Mouse (Mus musculus) MEL (cell line): ENCODE data around the gene Mnx1. TPM values are rescaled to one million over a fixed set of nuclear protein-coding genes. Genes with fewer than 3 reads are reported as not detected.

ENCODE experiments used
- DNase-seq: peaks from one replicate; pipeline ENCODE4 v3.0.0; 2011; ENCODE audit warnings: low read depth, low spot score
- H3K27ac ChIP-seq: 2 replicates; pipeline ENCODE4 v1.5.1; 2012; ENCODE audit warnings: low read depth, mild to moderate bottlenecking, control low read depth, low read length, moderate library complexity; ENCODE audit not compliant: control insufficient read depth
- H3K27me3 ChIP-seq, 2 experiments: fragments of 150-350 bp in 1 of 2; sonication (generic) in 1 of 2; 2 replicates each; pipeline ENCODE4 v1.6.1; 2012; ENCODE audit warnings: low read length in 2 of 2, mild to moderate bottlenecking in 2 of 2, improper control_type of control experiment in 1 of 2, moderate library complexity in 1 of 2; ENCODE audit not compliant: insufficient read depth in 2 of 2, control insufficient read depth in 1 of 2
- H3K36me3 ChIP-seq, 2 experiments: 2 replicates each; pipeline ENCODE4 v1.6.1; 2012 to 2014; ENCODE audit warnings: low read length in 2 of 2, improper control_type of control experiment in 1 of 2, inconsistent platforms in 1 of 2, mild to moderate bottlenecking in 1 of 2; ENCODE audit not compliant: insufficient read depth in 2 of 2, control insufficient read depth in 1 of 2
- H3K4me1 ChIP-seq, 2 experiments: fragments of 150-350 bp in 1 of 2; sonication (generic) in 1 of 2; 2 replicates each; pipeline ENCODE4 v1.6.1; 2012; ENCODE audit warnings: low read length in 2 of 2, improper control_type of control experiment in 1 of 2, mild to moderate bottlenecking in 1 of 2; ENCODE audit not compliant: insufficient read depth in 2 of 2, control insufficient read depth in 1 of 2
- H3K4me3 ChIP-seq, 2 experiments: fragments of 150-350 bp in 1 of 2; sonication (generic) in 1 of 2; 2 replicates each; pipeline ENCODE4 v1.5.1; 2012; ENCODE audit warnings: low read depth in 2 of 2, low read length in 2 of 2, mild to moderate bottlenecking in 2 of 2, moderate library complexity in 2 of 2, control low read depth in 1 of 2, improper control_type of control experiment in 1 of 2; ENCODE audit not compliant: control insufficient read depth in 1 of 2, insufficient read depth in 1 of 2
- H3K79me2 ChIP-seq: 2 replicates; pipeline ENCODE4 v1.6.1; 2012; ENCODE audit warnings: mild to moderate bottlenecking, low read length, moderate library complexity; ENCODE audit not compliant: control insufficient read depth, poor library complexity, insufficient read depth
- H3K9ac ChIP-seq: 2 replicates; pipeline ENCODE4 v1.6.1; 2012; ENCODE audit warnings: low read depth, mild to moderate bottlenecking, control low read depth, low read length, moderate library complexity; ENCODE audit not compliant: control insufficient read depth, poor library complexity, severe bottlenecking
- H3K9me3 ChIP-seq: fragments of 150-350 bp; sonication (generic); replicated peaks from 2 replicates; pipeline ENCODE4 v1.6.1; 2012; ENCODE audit warnings: mild to moderate bottlenecking, low read length, improper control_type of control experiment, moderate library complexity; ENCODE audit not compliant: insufficient read depth
- CHD1 ChIP-seq: IDR thresholded peaks from 2 replicates; pipeline ENCODE4 v1.6.1; 2012; ENCODE audit warnings: low read depth, mild to moderate bottlenecking, inconsistent platforms, low read length, improper control_type of control experiment
- CHD2 ChIP-seq: IDR thresholded peaks from 2 replicates; pipeline ENCODE4 v1.6.1; 2011; ENCODE audit warnings: low read length, improper control_type of control experiment
- CTCF ChIP-seq, 3 experiments: IDR thresholded peaks in 2 of 3; conservative IDR thresholded peaks in 1 of 3; 2 replicates each; pipeline ENCODE4 v1.5.1; 2011 to 2012; ENCODE audit warnings: low read length in 3 of 3, low read depth in 2 of 3, mild to moderate bottlenecking in 2 of 3, improper control_type of control experiment in 1 of 3, inconsistent platforms in 1 of 3, mixed read lengths in 1 of 3, moderate library complexity in 1 of 3; ENCODE audit not compliant: control insufficient read depth in 1 of 3, insufficient read depth in 1 of 3, poor library complexity in 1 of 3, severe bottlenecking in 1 of 3
- E2F4 ChIP-seq: IDR thresholded peaks from 2 replicates; pipeline ENCODE4 v1.6.1; 2011; ENCODE audit warnings: low read depth, low read length, improper control_type of control experiment, borderline replicate concordance
- ELF1 ChIP-seq: IDR thresholded peaks from 2 replicates; pipeline ENCODE4 v1.6.1; 2014; ENCODE audit warnings: low read depth, mild to moderate bottlenecking, inconsistent platforms, low read length, improper control_type of control experiment, moderate library complexity
- EP300 ChIP-seq, 2 experiments: IDR thresholded peaks; 2 replicates each; pipeline ENCODE4 v1.6.1; 2011; ENCODE audit warnings: improper control_type of control experiment in 2 of 2, low read length in 2 of 2, low read depth in 1 of 2, mild to moderate bottlenecking in 1 of 2
- ETS1 ChIP-seq: IDR thresholded peaks from 2 replicates; pipeline ENCODE4 v1.6.1; 2012; ENCODE audit warnings: low read depth, mild to moderate bottlenecking, inconsistent platforms, low read length, improper control_type of control experiment, moderate library complexity
- GABPA ChIP-seq: IDR thresholded peaks from 2 replicates; pipeline ENCODE4 v1.6.1; 2012; ENCODE audit warnings: low read depth, mild to moderate bottlenecking, inconsistent platforms, low read length, improper control_type of control experiment, moderate library complexity
- GATA1 ChIP-seq: IDR thresholded peaks from 2 replicates; pipeline ENCODE4 v1.6.1; 2011; ENCODE audit warnings: low read depth, low read length, improper control_type of control experiment
- HCFC1 ChIP-seq: IDR thresholded peaks from 2 replicates; pipeline ENCODE4 v1.6.1; 2012; ENCODE audit warnings: low read depth, mild to moderate bottlenecking, inconsistent platforms, low read length, improper control_type of control experiment, moderate library complexity
- JUND ChIP-seq: IDR thresholded peaks from 2 replicates; pipeline ENCODE4 v1.6.1; 2011; ENCODE audit warnings: low read depth, mild to moderate bottlenecking, improper control_type of control experiment, low read length
- KAT2A ChIP-seq: conservative IDR thresholded peaks from 2 replicates; pipeline ENCODE4 v1.6.1; 2012; ENCODE audit warnings: low read depth, low read length, improper control_type of control experiment, inconsistent platforms
- MAFK ChIP-seq: IDR thresholded peaks from 2 replicates; pipeline ENCODE4 v1.6.1; 2011; ENCODE audit warnings: low read depth, mild to moderate bottlenecking, low read length, improper control_type of control experiment, borderline replicate concordance
- MAZ ChIP-seq: IDR thresholded peaks from 2 replicates; pipeline ENCODE4 v1.6.1; 2012; ENCODE audit warnings: low read depth, mild to moderate bottlenecking, inconsistent platforms, low read length, improper control_type of control experiment
- MEF2A ChIP-seq: IDR thresholded peaks from 2 replicates; pipeline ENCODE4 v1.6.1; 2014; ENCODE audit warnings: low read depth, mild to moderate bottlenecking, inconsistent platforms, low read length, improper control_type of control experiment; ENCODE audit not compliant: poor library complexity, insufficient replicate concordance, severe bottlenecking; ENCODE audit errors: extremely low read depth
- MYB ChIP-seq: IDR thresholded peaks from 2 replicates; pipeline ENCODE4 v1.6.1; 2011; ENCODE audit warnings: mild to moderate bottlenecking, low read depth, low read length, improper control_type of control experiment
- MYC ChIP-seq: IDR thresholded peaks from 2 replicates; pipeline ENCODE4 v1.6.1; 2011; ENCODE audit warnings: low read depth, mild to moderate bottlenecking, low read length, improper control_type of control experiment, moderate library complexity
- NELFE ChIP-seq: IDR thresholded peaks from 2 replicates; pipeline ENCODE4 v1.6.1; 2011; ENCODE audit warnings: low read depth, low read length, improper control_type of control experiment
- NRF1 ChIP-seq: IDR thresholded peaks from 2 replicates; pipeline ENCODE4 v1.6.1; 2014; ENCODE audit warnings: low read depth, mild to moderate bottlenecking, inconsistent platforms, low read length, improper control_type of control experiment, moderate library complexity; ENCODE audit not compliant: poor library complexity, insufficient read depth, severe bottlenecking
- POLR2A ChIP-seq, 2 experiments: IDR thresholded peaks; 2 replicates each; pipeline ENCODE4 v1.6.1; 2011 to 2012; ENCODE audit warnings: low read length in 2 of 2, mild to moderate bottlenecking in 2 of 2, control low read depth in 1 of 2, improper control_type of control experiment in 1 of 2, low read depth in 1 of 2, moderate library complexity in 1 of 2; ENCODE audit not compliant: control insufficient read depth in 1 of 2, insufficient read depth in 1 of 2, poor library complexity in 1 of 2
- POLR2AphosphoS2 ChIP-seq: IDR thresholded peaks from 2 replicates; pipeline ENCODE4 v1.6.1; 2011; ENCODE audit warnings: low read length, improper control_type of control experiment
- RAD21 ChIP-seq: IDR thresholded peaks from 2 replicates; pipeline ENCODE4 v1.6.1; 2011; ENCODE audit warnings: mild to moderate bottlenecking, low read depth, low read length, improper control_type of control experiment
- RCOR1 ChIP-seq: IDR thresholded peaks from 2 replicates; pipeline ENCODE4 v1.6.1; 2012; ENCODE audit warnings: low read depth, mild to moderate bottlenecking, inconsistent platforms, low read length, improper control_type of control experiment
- SIN3A ChIP-seq: IDR thresholded peaks from 2 replicates; pipeline ENCODE4 v1.6.1; 2012; ENCODE audit warnings: low read length, improper control_type of control experiment, inconsistent platforms
- SMC3 ChIP-seq: IDR thresholded peaks from 2 replicates; pipeline ENCODE4 v1.6.1; 2011; ENCODE audit warnings: low read depth, low read length, improper control_type of control experiment
- TAL1 ChIP-seq: IDR thresholded peaks from 2 replicates; pipeline ENCODE4 v1.6.1; 2012; ENCODE audit warnings: mild to moderate bottlenecking, inconsistent platforms, low read length, moderate library complexity, mixed read lengths
- TBP ChIP-seq: IDR thresholded peaks from 2 replicates; pipeline ENCODE4 v1.8.0; 2011; ENCODE audit warnings: low read depth, low read length, improper control_type of control experiment
- TCF12 ChIP-seq: IDR thresholded peaks from 2 replicates; pipeline ENCODE4 v1.6.1; 2014; ENCODE audit warnings: low read depth, mild to moderate bottlenecking, inconsistent platforms, low read length, improper control_type of control experiment, moderate library complexity
- UBTF ChIP-seq: IDR thresholded peaks from 2 replicates; pipeline ENCODE4 v1.6.1; 2012; ENCODE audit warnings: low read depth, mild to moderate bottlenecking, inconsistent platforms, low read length, improper control_type of control experiment, moderate library complexity, borderline replicate concordance; ENCODE audit not compliant: insufficient read depth
- USF1 ChIP-seq: IDR thresholded peaks from 2 replicates; pipeline ENCODE4 v1.6.1; 2014; ENCODE audit warnings: low read depth, mild to moderate bottlenecking, inconsistent platforms, low read length, improper control_type of control experiment, moderate library complexity
- USF2 ChIP-seq, 2 experiments: IDR thresholded peaks; 2 replicates each; pipeline ENCODE4 v1.6.1; 2011 to 2012; ENCODE audit warnings: improper control_type of control experiment in 2 of 2, low read length in 2 of 2, borderline replicate concordance in 1 of 2, inconsistent platforms in 1 of 2, low read depth in 1 of 2, mild to moderate bottlenecking in 1 of 2; ENCODE audit not compliant: insufficient read depth in 1 of 2
- ZC3H11A ChIP-seq: IDR thresholded peaks from 2 replicates; pipeline ENCODE4 v1.6.1; 2012; ENCODE audit warnings: low read depth, mild to moderate bottlenecking, inconsistent platforms, low read length, improper control_type of control experiment
- ZKSCAN1 ChIP-seq: IDR thresholded peaks from 2 replicates; pipeline ENCODE4 v1.6.1; 2012; ENCODE audit warnings: low read depth, mild to moderate bottlenecking, inconsistent platforms, low read length, improper control_type of control experiment, moderate library complexity
- ZMIZ1 ChIP-seq: IDR thresholded peaks from 2 replicates; pipeline ENCODE4 v1.6.1; 2012; ENCODE audit warnings: low read depth, mild to moderate bottlenecking, inconsistent platforms, low read length, improper control_type of control experiment, moderate library complexity
- ZNF384 ChIP-seq: IDR thresholded peaks from 2 replicates; pipeline ENCODE4 v1.6.1; 2012; ENCODE audit warnings: low read depth, mild to moderate bottlenecking, inconsistent platforms, low read length, improper control_type of control experiment
- polyA plus RNA-seq, 2 experiments: library from polyadenylated mRNA; stranded (reverse) in 1 of 2; unstranded in 1 of 2; fragments of >175 nt in 1 of 2; fragments of >200 nt in 1 of 2; gene quantifications; 2 replicates each; pipeline versions ENCODE4 v1.2.1 to v1.2.4; 2012; ENCODE audit warnings: low replicate concordance in 2 of 2, low read depth in 1 of 2; ENCODE audit not compliant: insufficient read length in 2 of 2, insufficient read depth in 1 of 2, missing spikeins in 1 of 2
- total RNA-seq: library from RNA; depleted of rRNA; stranded (reverse); fragments of 300-350 nt; gene quantifications from 2 replicates; pipeline ENCODE4 v1.2.3, GENCODE M21; 2012

Mnx1 gene
- total and polyA plus RNA-seq, 3 experiments: not detected

GRCm38 (mm10) chr5:29467489-29468350 is 10.6 kb downstream of the Mnx1 start:
- H3K4me3 ChIP-seq: peak overlapping the region; percentile 67 to 92
- H3K9ac ChIP-seq: peak overlapping the region; percentile 76
- peaks cover 0 to 3% of the 10 kb centered on the region in 2 experiments; a peak in 2 of 4 replicates for H3K27me3 ChIP-seq
- no peaks in the 10 kb centered on the region for H3K9me3 ChIP-seq
- H3K36me3 ChIP-seq: peaks cover 0 to 2% of the 10 kb centered on the region in 2 experiments; a peak in 1 of 4 replicates
- H3K4me1 ChIP-seq: peaks cover 4 to 8% of the 10 kb centered on the region in 2 experiments
- H3K27ac ChIP-seq: no peak overlapping the region
- DNase-seq: peak; percentile 81
- H3K79me2 ChIP-seq: no peaks in the 10 kb centered on the region; the same call in 1 of the 2 replicates
- peak; percentile 79 for TF ChIP-seq NRF1
- TF ChIP-seq CTCF (IDR thresholded peaks at IDR 0.05 in 2 of 3, conservative IDR thresholded peaks at IDR 0.05 in 1 of 3; ENCODE audit: control insufficient read depth in 1 of 3, insufficient read depth in 1 of 3, low read depth in 2 of 3, low read length in 3 of 3, poor library complexity in 1 of 3, severe bottlenecking in 1 of 3): no peak
- no peak for TF ChIP-seq RCOR1
- no peak for TF ChIP-seq ZMIZ1
- TF ChIP-seq MYB: no peak
- no peak for TF ChIP-seq MAFK
- no peak for TF ChIP-seq E2F4
- TF ChIP-seq GATA1: 0 out of 2 replicates have a peak, but pooled peaks have one; percentile 6
- no peak for TF ChIP-seq NELFE
- TF ChIP-seq UBTF: 0 out of 2 replicates have a peak, but pooled peaks have one; percentile 57
- peak in 1 of 2 experiments; percentile 9; a peak in 1 of 4 replicates for TF ChIP-seq EP300 (IDR thresholded peaks at IDR 0.05; ENCODE audit: low read depth in 1 of 2, low read length in 2 of 2)
- TF ChIP-seq KAT2A: no peak
- peak; percentile 45 for TF ChIP-seq ETS1
- no peak for TF ChIP-seq GABPA
- TF ChIP-seq USF2 (IDR thresholded peaks at IDR 0.05; ENCODE audit: borderline replicate concordance in 1 of 2, insufficient read depth in 1 of 2, low read depth in 1 of 2, low read length in 2 of 2): no peak
- 0 out of 2 replicates have a peak, but pooled peaks have one; percentile 7 for TF ChIP-seq ELF1
- TF ChIP-seq TCF12: no peak
- no peak for TF ChIP-seq ZKSCAN1
- TF ChIP-seq RAD21: no peak
- no peak for TF ChIP-seq JUND
- no peak for TF ChIP-seq TAL1
- no peak for TF ChIP-seq SMC3
- TF ChIP-seq POLR2A (IDR thresholded peaks at IDR 0.05; ENCODE audit: control insufficient read depth in 1 of 2, insufficient read depth in 1 of 2, low read depth in 1 of 2, low read length in 2 of 2, poor library complexity in 1 of 2): peak in 1 of 2 experiments; percentile 60; a peak in 1 of 4 replicates
- no peak for TF ChIP-seq USF1
- no peak for TF ChIP-seq MYC
- peak; percentile 40; the same call in 1 of the 2 replicates for TF ChIP-seq MAZ
- peak; percentile 46; the same call in 1 of the 2 replicates for TF ChIP-seq SIN3A
- no peak for TF ChIP-seq POLR2AphosphoS2
- no peak for TF ChIP-seq TBP
- TF ChIP-seq ZNF384: no peak
- TF ChIP-seq MEF2A: no peak
- no peak for TF ChIP-seq CHD1
- TF ChIP-seq CHD2: no peak
- no peak for TF ChIP-seq ZC3H11A
- 0 out of 2 replicates have a peak, but pooled peaks have one; percentile 43 for TF ChIP-seq HCFC1
